Comparison of ENCODE assay signal across 8 mouse cellular contexts in genomic region chr5:21640961-21641360, GRCm38 (mm10). TPM values are rescaled to one million over a fixed set of nuclear protein-coding genes. Genes with fewer than 3 reads are reported as not detected.
A peak's percentile ranks its signal among the peaks of the same experiment; 100 is the strongest.
DNase-seq lines count a peak whose midpoint lies in the region; ATAC-seq and TF ChIP-seq lines count a peak whose summit lies in the region.
"Had no signal": no experiment of that assay in that cellular context is flagged by ENCODE, and none has a peak within 500 bp of the region (broad histone marks: within the 10 kb centered on the region; RNA-seq: fewer than 3 reads in every experiment).

No protein-coding gene starts in this region.

- TF ChIP-seq CTCF in MEL (IDR thresholded peaks at IDR 0.05 in 2 of 3, conservative IDR thresholded peaks at IDR 0.05 in 1 of 3; ENCODE audit: control insufficient read depth in 1 of 3, insufficient read depth in 1 of 3, low read depth in 2 of 3, low read length in 3 of 3, poor library complexity in 1 of 3, severe bottlenecking in 1 of 3): peak; percentile 76 to 95 (median 79)
- TF ChIP-seq CTCF in thymus, adult 2 months (IDR thresholded peaks at IDR 0.05; ENCODE audit: borderline replicate concordance, control insufficient read depth, extremely low read depth, insufficient read depth, low read length, poor library complexity): no peak

- TF ChIP-seq RAD21 in MEL (IDR thresholded peaks at IDR 0.05; ENCODE audit: low read depth, low read length): peak; percentile 97

- WGBS in kidney, embryonic 15.5 days: 2% methylated on average over 1 of the region's 1 CpGs
- 0% methylated on average over 1 of the region's 1 CpGs for WGBS in thymus, adult 2 months

- H3K4me2 ChIP-seq in kidney, embryonic 15.5 days: no peak overlapping the region
- H3K4me2 ChIP-seq: liver, embryonic 15.5 days had no signal

- ATAC-seq in kidney, embryonic 15.5 days (replicated peaks; ENCODE audit: low FRiP score): no peak

- H3K9me3 ChIP-seq in kidney, embryonic 15.5 days (replicated peaks): no peaks in the 10 kb centered on the region
- no peaks in the 10 kb centered on the region for H3K9me3 ChIP-seq in MEL (replicated peaks; ENCODE audit: insufficient read depth, low read length)
- H3K9me3 ChIP-seq: liver, embryonic 15.5 days had no signal

- peak; percentile 13 for DNase-seq in kidney, adult 18-20 months
- peak; percentile 77 for DNase-seq in MEL (ENCODE audit: low read depth, low spot score)
- peak; percentile 33 for DNase-seq in c-Kit-positive CD71-negative TER-119-negative erythroid progenitor cells, embryonic 14.5 days (ENCODE audit: low read depth)
- peak; percentile 51 for DNase-seq in heart, postnatal 4 days
- DNase-seq in lung, postnatal 36 days: peak; percentile 63
- peak; percentile 55 for DNase-seq in thymus, adult 2 months

- TF ChIP-seq EP300 in MEL (IDR thresholded peaks at IDR 0.05; ENCODE audit: low read depth in 1 of 2, low read length in 2 of 2): no peak

- no peak overlapping the region for H3K27ac ChIP-seq in kidney, embryonic 15.5 days
- H3K27ac ChIP-seq in MEL (ENCODE audit: control insufficient read depth, low read depth, low read length): no peak overlapping the region
- H3K27ac ChIP-seq in thymus, adult 2 months (ENCODE audit: control insufficient read depth, insufficient read depth, low read length): no peak overlapping the region
- H3K27ac ChIP-seq: liver, embryonic 15.5 days had no signal

- TF ChIP-seq POLR2A in MEL (IDR thresholded peaks at IDR 0.05; ENCODE audit: control insufficient read depth in 1 of 2, insufficient read depth in 1 of 2, low read depth in 1 of 2, low read length in 2 of 2, poor library complexity in 1 of 2): no peak
- TF ChIP-seq POLR2A in thymus, adult 2 months (IDR thresholded peaks at IDR 0.05; ENCODE audit: control insufficient read depth, extremely low read depth, insufficient read depth, low read length, poor library complexity): no peak

- no peaks in the 10 kb centered on the region; the same call in 1 of the 2 replicates for H3K79me2 ChIP-seq in MEL (ENCODE audit: control insufficient read depth, insufficient read depth, low read length, poor library complexity)

- no peak overlapping the region for H3K9ac ChIP-seq in kidney, embryonic 15.5 days
- no peak overlapping the region for H3K9ac ChIP-seq in MEL (ENCODE audit: control insufficient read depth, low read depth, low read length, poor library complexity, severe bottlenecking)
- H3K9ac ChIP-seq: liver, embryonic 15.5 days had no signal

- no peaks in the 10 kb centered on the region for H3K36me3 ChIP-seq in kidney, embryonic 15.5 days
- H3K36me3 ChIP-seq in MEL (ENCODE audit: control insufficient read depth in 1 of 2, insufficient read depth in 2 of 2, low read length in 2 of 2): 0 out of 4 replicates have a peak, but pooled peaks cover 0 to 2% of the 10 kb centered on the region in 2 experiments
- no peaks in the 10 kb centered on the region for H3K36me3 ChIP-seq in thymus, adult 2 months (ENCODE audit: control insufficient read depth, insufficient read depth, low read length)
- H3K36me3 ChIP-seq: liver, embryonic 15.5 days had no signal

- no peak overlapping the region for H3K4me3 ChIP-seq in kidney, embryonic 15.5 days (replicated peaks)
- no peak overlapping the region for H3K4me3 ChIP-seq in MEL (ENCODE audit: control insufficient read depth in 1 of 2, insufficient read depth in 1 of 2, low read depth in 2 of 2, low read length in 2 of 2)
- H3K4me3 ChIP-seq in thymus, adult 2 months (ENCODE audit: control insufficient read depth, insufficient read depth, low read length): no peak overlapping the region
- H3K4me3 ChIP-seq: liver, embryonic 15.5 days had no signal

- H3K27me3 ChIP-seq in kidney, embryonic 15.5 days: 0 out of 2 replicates have a peak, but pooled peaks cover 15% of the 10 kb centered on the region
- H3K27me3 ChIP-seq in MEL (ENCODE audit: control insufficient read depth in 1 of 2, insufficient read depth in 2 of 2, low read length in 2 of 2): peaks cover 13 to 16% of the 10 kb centered on the region in 2 experiments
- no peaks in the 10 kb centered on the region for H3K27me3 ChIP-seq in thymus, adult 2 months (ENCODE audit: control insufficient read depth, insufficient read depth, low read length)

- H3K4me1 ChIP-seq in kidney, embryonic 15.5 days: no peaks in the 10 kb centered on the region
- H3K4me1 ChIP-seq in MEL (ENCODE audit: control insufficient read depth in 1 of 2, insufficient read depth in 2 of 2, low read length in 2 of 2): peaks cover 0 to 3% of the 10 kb centered on the region in 2 experiments; a peak in 1 of 4 replicates
- H3K4me1 ChIP-seq in thymus, adult 2 months (replicated peaks; ENCODE audit: control insufficient read depth, insufficient read depth, low read length): peaks cover 8% of the 10 kb centered on the region

TF ChIP-seq in MEL, 35 proteins besides CTCF, POLR2A, EP300 and RAD21:
- no peak for TF ChIP-seq CHD2 (IDR thresholded peaks at IDR 0.05; ENCODE audit: low read length)
- TF ChIP-seq ZC3H11A (IDR thresholded peaks at IDR 0.05; ENCODE audit: low read depth, low read length): peak; percentile 90
- TF ChIP-seq TBP (IDR thresholded peaks at IDR 0.05; ENCODE audit: low read depth, low read length): no peak
- TF ChIP-seq GATA1 (IDR thresholded peaks at IDR 0.05; ENCODE audit: low read depth, low read length): no peak
- TF ChIP-seq KAT2A (conservative IDR thresholded peaks at IDR 0.05; ENCODE audit: low read depth, low read length): no peak
- no peak for TF ChIP-seq RCOR1 (IDR thresholded peaks at IDR 0.05; ENCODE audit: low read depth, low read length)
- no peak for TF ChIP-seq MXI1 (IDR thresholded peaks at IDR 0.05; ENCODE audit: low read depth, low read length)
- TF ChIP-seq SMC3 (IDR thresholded peaks at IDR 0.05; ENCODE audit: low read depth, low read length): peak; percentile 97
- TF ChIP-seq ZNF384 (IDR thresholded peaks at IDR 0.05; ENCODE audit: low read depth, low read length): no peak
- TF ChIP-seq UBTF (IDR thresholded peaks at IDR 0.05; ENCODE audit: borderline replicate concordance, insufficient read depth, low read depth, low read length): no peak
- TF ChIP-seq ELF1 (IDR thresholded peaks at IDR 0.05; ENCODE audit: low read depth, low read length): no peak

RNA-seq across cellular contexts. Expression of gene Fbxl13, which starts 4.5 kb away (rescaled TPM):
- 0.22 and 0.42 TPM in 2 replicates for polyA plus RNA-seq in kidney, embryonic 15.5 days (2015; fragmentation: Nextera tagmentation; extraction: Ambion mirVana)
- total RNA-seq in MEL (2012; rRNA removed): 0.13 and 0.23 TPM in 2 replicates
- under 1 TPM in 1 of 2 experiments, not detected in 1; 0.13 TPM for polyA plus RNA-seq in MEL (2012; ENCODE audit: insufficient read depth in 1 of 2, insufficient read length in 2 of 2, low read depth in 1 of 2, low replicate concordance in 2 of 2, missing spikeins in 1 of 2)
- total RNA-seq in heart, postnatal 4 days (2021): under 1 TPM; 0.09 to 0.12 TPM
- polyA plus RNA-seq in thymus, adult 2 months (2012; rRNA removed): 0.09 and 0.12 TPM in 2 replicates

RNA-seq across cellular contexts. Expression of gene Armc10, which starts 4.7 kb away (rescaled TPM):
- 50.8 and 52.5 TPM in 2 replicates for polyA plus RNA-seq in kidney, embryonic 15.5 days (2015; fragmentation: Nextera tagmentation; extraction: Ambion mirVana)
- 57.5 and 60.4 TPM in 2 replicates for total RNA-seq in MEL (2012; rRNA removed)
- 100 to 1,000 TPM in 1 of 2 experiments, 10 to 100 TPM in 1; 52.2 to 152 TPM for polyA plus RNA-seq in MEL (2012; ENCODE audit: insufficient read depth in 1 of 2, insufficient read length in 2 of 2, low read depth in 1 of 2, low replicate concordance in 2 of 2, missing spikeins in 1 of 2)
- 10 to 100 TPM; 17.6 to 17.7 TPM for total RNA-seq in heart, postnatal 4 days (2021)
- 44.6 and 56.0 TPM in 2 replicates for polyA plus RNA-seq in thymus, adult 2 months (2012; rRNA removed)

Comparison
In these comparisons a context has a peak if more than half of its experiments do, and no peak if none do; other contexts are left out.
1. DNase-seq: peak in every context shown above with its lines; median percentile 77 in MEL; 63 in lung, postnatal 36 days; 55 in thymus, adult 2 months; 51 in heart, postnatal 4 days; 33 in c-Kit-positive CD71-negative TER-119-negative erythroid progenitor cells, embryonic 14.5 days; 13 in kidney, adult 18-20 months.